Mouse (Mus musculus) lung, embryonic 16.5 days (tissue): ENCODE results near the gene Asic2. TPM values are rescaled to one million over a fixed set of nuclear protein-coding genes. Genes with fewer than 3 reads are reported as not detected.

ENCODE experiments used
- ATAC-seq: fragments of 200-750 bp; cut with Nextera tagmentation; 2 replicates; pipeline ENCODE4 v1.8.0; 2017; ENCODE audit warnings: low read depth, mild to moderate bottlenecking, moderate library complexity
- H3K27ac ChIP-seq: fragments of 300-500 bp; sonication (generic); 2 replicates; pipeline ENCODE4 v1.5.1; 2014; ENCODE audit warnings: mild to moderate bottlenecking, control low read depth, low read length
- H3K27me3 ChIP-seq: fragments of 300-500 bp; sonication (generic); 2 replicates; pipeline ENCODE4 v1.6.1; 2014; ENCODE audit warnings: low read depth, low read length, mixed read lengths; ENCODE audit not compliant: control insufficient read depth, insufficient read depth
- H3K36me3 ChIP-seq: fragments of 300-500 bp; sonication (generic); 2 replicates; pipeline ENCODE4 v1.6.1; 2014; ENCODE audit warnings: low read length; ENCODE audit not compliant: control insufficient read depth, insufficient read depth
- H3K4me1 ChIP-seq: fragments of 300-500 bp; sonication (generic); replicated peaks from 2 replicates; pipeline ENCODE4 v1.6.1; 2014; ENCODE audit warnings: low read length, mixed read lengths; ENCODE audit not compliant: control insufficient read depth, insufficient read depth
- H3K4me2 ChIP-seq: fragments of 300-500 bp; sonication (generic); 2 replicates; pipeline ENCODE4 v1.6.1; 2014; ENCODE audit warnings: low read depth, low read length, control low read depth
- H3K4me3 ChIP-seq: fragments of 300-500 bp; sonication (generic); 2 replicates; pipeline ENCODE4 v1.5.1; 2014; ENCODE audit warnings: mild to moderate bottlenecking, low read length, control low read depth
- H3K9ac ChIP-seq: fragments of 300-500 bp; sonication (generic); 2 replicates; pipeline ENCODE4 v1.6.1; 2014; ENCODE audit warnings: low read length, control low read depth
- H3K9me3 ChIP-seq: fragments of 300-500 bp; sonication (generic); 2 replicates; pipeline ENCODE4 v1.6.1; 2016; ENCODE audit warnings: low read length; ENCODE audit not compliant: control insufficient read depth
- WGBS: fragments of 180-500 bp; shearing (Covaris S2); extraction: QIAGEN DNeasy Blood & Tissue Kit; methylation state at CpG from one replicate; pipeline ENCODE4 v1.1.7; 2014; 5-methylcytosine and 5-hydroxymethylcytosine counted together
- polyA plus RNA-seq: library from polyadenylated mRNA; unstranded; fragments of >200 nt; fragmentation: Nextera tagmentation; extraction: Ambion mirVana; gene quantifications from 2 replicates; pipeline ENCODE4 v1.2.1, GENCODE M21; 2015

Asic2 gene
- polyA plus RNA-seq, 1 experiment from 2014 or later = 0.31 TPM

DNA sequence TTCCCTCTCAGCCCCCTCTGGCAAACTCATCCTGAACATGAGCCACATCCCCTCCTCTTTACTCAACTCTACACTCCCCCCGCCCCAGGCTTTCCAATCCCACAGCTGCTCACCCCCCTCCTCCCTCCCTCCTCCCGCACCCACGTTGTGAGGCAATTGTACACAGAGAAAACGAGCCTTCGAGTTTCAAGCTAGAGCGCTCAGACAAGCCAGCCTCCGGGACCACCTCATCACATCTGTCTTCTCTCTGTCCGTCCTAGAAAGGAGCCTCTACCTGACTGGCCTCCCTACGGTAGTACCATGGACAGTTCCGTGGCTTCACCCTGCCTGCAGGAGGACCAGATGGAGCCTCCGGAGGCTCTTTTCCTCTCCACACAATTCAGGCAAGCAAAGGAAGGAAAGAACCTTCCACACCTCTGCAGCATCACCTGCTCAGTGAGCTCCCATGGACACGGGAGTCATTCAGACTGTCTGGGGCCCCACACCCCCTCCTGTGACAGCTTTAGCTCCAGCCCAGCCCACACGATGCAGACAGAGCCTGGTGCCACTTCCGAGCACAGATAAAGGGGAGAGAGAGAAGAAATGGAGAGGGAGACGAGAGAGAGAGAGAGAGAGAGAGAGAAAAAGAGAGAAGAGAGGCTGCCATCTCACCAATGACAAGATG, 1.5 kb downstream of the Asic2 start:
- no peaks in the 10 kb centered on the region for H3K9me3 ChIP-seq
- 9% methylated on average over 15 of the region's 15 CpGs for WGBS
- no peaks in the 10 kb centered on the region for H3K4me1 ChIP-seq
- no peak overlapping the region for H3K27ac ChIP-seq
- peaks cover 18% of the 10 kb centered on the region for H3K27me3 ChIP-seq
- no peak overlapping the region for H3K4me3 ChIP-seq
- no peak overlapping the region for H3K4me2 ChIP-seq
- no peak for ATAC-seq
- no peaks in the 10 kb centered on the region for H3K36me3 ChIP-seq
- no peak overlapping the region for H3K9ac ChIP-seq

- H3K9me3 ChIP-seq = no peaks in the 10 kb centered on the region
- no peak overlapping the region for H3K4me3 ChIP-seq
- H3K9ac ChIP-seq = no peak overlapping the region
- 63% methylated on average over 11 of the region's 11 CpGs for WGBS
- H3K36me3 ChIP-seq = no peaks in the 10 kb centered on the region
- ATAC-seq = no peak
- H3K4me1 ChIP-seq = no peaks in the 10 kb centered on the region
- no peak overlapping the region for H3K27ac ChIP-seq
- peaks cover 18% of the 10 kb centered on the region for H3K27me3 ChIP-seq
- H3K4me2 ChIP-seq = no peak overlapping the region
These were observed 2.3 kb downstream of the Asic2 start for GRCm38 (mm10) chr11:81965653-81966625.

DNA sequence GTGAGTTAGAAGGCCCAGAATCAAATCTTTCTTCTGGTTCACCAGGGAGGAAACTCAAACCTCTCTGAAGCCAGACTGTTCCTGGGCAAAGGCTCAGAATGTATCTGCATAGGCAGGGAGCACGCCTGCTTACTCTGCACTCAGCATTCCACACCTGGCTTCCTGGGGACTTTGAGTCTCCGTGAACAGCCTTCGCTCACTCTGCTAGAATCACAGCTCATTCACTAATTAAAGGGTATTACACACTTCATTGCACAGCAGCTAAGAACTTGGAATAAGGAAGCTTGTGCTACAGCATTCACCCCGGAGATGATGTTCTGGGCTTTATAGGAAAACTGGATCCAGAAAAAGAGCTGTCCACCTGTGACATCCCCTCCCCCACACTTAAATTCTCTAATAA, 3.7 kb downstream of the Asic2 start:
- Histone ChIP-seq H3K9ac (no peak overlapping the region), H3K27ac (no peak overlapping the region), H3K9me3 (no peaks in the 10 kb centered on the region), H3K36me3 (no peaks in the 10 kb centered on the region), H3K4me2 (no peak overlapping the region), H3K4me1 (no peaks in the 10 kb centered on the region), H3K27me3 (peaks cover 14% of the 10 kb centered on the region), H3K4me3 (no peak overlapping the region)
- 79% methylated on average over 4 of the region's 4 CpGs for WGBS
- no peak for ATAC-seq

DNA sequence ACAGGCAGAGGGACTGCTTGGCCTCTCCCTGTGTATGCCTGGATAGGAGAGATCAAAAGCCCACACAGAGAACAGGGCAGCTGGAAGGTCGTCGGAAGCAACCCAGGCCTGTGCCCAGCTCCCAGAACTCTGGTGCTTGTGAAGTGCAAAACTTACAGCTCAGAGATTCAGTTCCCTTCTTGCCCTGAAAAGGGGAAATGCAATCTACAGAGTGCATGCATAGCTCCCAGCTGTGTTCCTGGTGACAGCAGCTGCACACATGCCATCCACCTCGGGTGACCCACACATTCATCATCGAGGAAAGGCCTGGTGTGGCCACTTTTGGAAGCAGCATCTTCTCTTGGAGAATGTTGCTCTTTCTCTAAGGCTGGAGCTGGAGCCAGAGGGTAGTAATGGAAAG, 13.9 kb downstream of the Asic2 start:
- no peak overlapping the region for H3K27ac ChIP-seq
- no peaks in the 10 kb centered on the region for H3K4me1 ChIP-seq
- no peaks in the 10 kb centered on the region for H3K9me3 ChIP-seq
- 49% methylated on average over 4 of the region's 4 CpGs for WGBS
- H3K4me3 ChIP-seq = no peak overlapping the region
- H3K4me2 ChIP-seq = no peak overlapping the region
- H3K9ac ChIP-seq = no peak overlapping the region
- no peak for ATAC-seq
- no peaks in the 10 kb centered on the region for H3K27me3 ChIP-seq
- no peaks in the 10 kb centered on the region for H3K36me3 ChIP-seq

GRCm38 (mm10) chr11:81948021-81948420, 20.2 kb downstream of the Asic2 start:
- Histone ChIP-seq H3K36me3 (no peaks in the 10 kb centered on the region), H3K4me3 (no peak overlapping the region), H3K27me3 (no peaks in the 10 kb centered on the region), H3K4me2 (no peak overlapping the region), H3K9ac (no peak overlapping the region), H3K9me3 (no peaks in the 10 kb centered on the region), H3K27ac (no peak overlapping the region), H3K4me1 (no peaks in the 10 kb centered on the region)
- no peak for ATAC-seq
- 59% methylated on average over 1 of the region's 1 CpGs for WGBS

GRCm38 (mm10) chr11:81942167-81942566, 26.1 kb downstream of the Asic2 start:
- no peak for ATAC-seq
- no peaks in the 10 kb centered on the region for H3K9me3 ChIP-seq
- no peak overlapping the region for H3K9ac ChIP-seq
- WGBS = 56% methylated on average over 1 of the region's 1 CpGs
- no peak overlapping the region for H3K27ac ChIP-seq
- no peaks in the 10 kb centered on the region for H3K36me3 ChIP-seq
- no peak overlapping the region for H3K4me2 ChIP-seq
- no peak overlapping the region for H3K4me3 ChIP-seq
- no peaks in the 10 kb centered on the region for H3K27me3 ChIP-seq
- no peaks in the 10 kb centered on the region for H3K4me1 ChIP-seq

DNA sequence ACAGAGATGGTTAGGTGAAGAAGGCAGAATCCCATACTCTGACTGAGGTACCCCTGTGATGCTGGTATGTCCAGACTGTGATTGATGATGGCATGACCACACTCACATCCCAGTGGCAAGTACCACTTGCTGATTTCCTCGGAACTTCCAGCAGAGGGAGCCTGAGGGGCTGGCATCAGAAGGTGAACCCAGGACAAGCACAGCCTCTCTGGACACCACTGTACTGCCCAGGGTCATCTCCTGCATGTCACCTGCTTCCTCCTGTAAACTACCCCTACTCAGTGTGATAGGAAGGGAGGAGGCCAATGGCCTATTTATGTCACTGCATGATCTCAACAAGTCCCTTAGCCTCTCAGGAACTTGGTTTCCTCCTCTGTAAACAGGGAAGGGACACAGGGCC, 27.3 kb downstream of the Asic2 start:
- Histone ChIP-seq H3K4me2 (no peak overlapping the region), H3K27me3 (no peaks in the 10 kb centered on the region), H3K4me1 (no peaks in the 10 kb centered on the region), H3K27ac (no peak overlapping the region), H3K9ac (no peak overlapping the region), H3K4me3 (no peak overlapping the region), H3K9me3 (no peaks in the 10 kb centered on the region), H3K36me3 (no peaks in the 10 kb centered on the region)
- ATAC-seq = no peak
- 5% methylated on average over 1 of the region's 1 CpGs for WGBS

GRCm38 (mm10) chr11:81937516-81937915, 30.7 kb downstream of the Asic2 start:
- Histone ChIP-seq H3K9me3 (no peaks in the 10 kb centered on the region), H3K27me3 (no peaks in the 10 kb centered on the region), H3K4me2 (no peak overlapping the region), H3K36me3 (no peaks in the 10 kb centered on the region), H3K27ac (no peak overlapping the region), H3K4me3 (no peak overlapping the region), H3K9ac (no peak overlapping the region), H3K4me1 (no peaks in the 10 kb centered on the region)
- no peak for ATAC-seq
- 79% methylated on average over 1 of the region's 1 CpGs for WGBS

DNA sequence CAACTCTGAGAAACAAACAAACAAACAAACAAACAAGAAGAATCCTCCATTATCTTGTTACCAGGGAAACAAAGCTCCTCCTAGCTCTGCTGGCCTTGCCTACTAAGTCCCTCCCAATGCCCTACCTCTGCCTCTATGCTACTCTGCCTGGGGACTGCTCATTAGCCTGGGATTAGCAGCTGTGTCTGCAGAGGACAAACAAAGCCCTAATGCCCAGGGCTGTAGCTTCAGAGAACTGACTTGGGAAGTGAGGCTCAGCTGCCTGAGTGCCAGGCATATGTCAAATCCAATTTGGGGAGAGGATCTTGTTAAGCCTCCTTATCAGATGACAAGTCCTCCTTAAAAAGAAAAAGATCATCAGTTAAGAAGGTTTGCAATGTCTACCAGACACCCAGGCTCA, 41.9 kb downstream of the Asic2 start:
- no peaks in the 10 kb centered on the region for H3K9me3 ChIP-seq

More for the DNA sequence above, 41.9 kb downstream of the Asic2 start:
- no peaks in the 10 kb centered on the region for H3K36me3 ChIP-seq
- no peak overlapping the region for H3K9ac ChIP-seq
- no peak overlapping the region for H3K4me2 ChIP-seq
- H3K4me1 ChIP-seq = no peaks in the 10 kb centered on the region
- H3K4me3 ChIP-seq = no peak overlapping the region
- no peak overlapping the region for H3K27ac ChIP-seq
- no peak for ATAC-seq
- H3K27me3 ChIP-seq = no peaks in the 10 kb centered on the region
